Mouse (Mus musculus): Measurements from ENCODE around the gene Atp5b. TPM values are rescaled to one million over a fixed set of nuclear protein-coding genes. Genes with fewer than 3 reads are reported as not detected.
A peak's percentile ranks its signal among the peaks of the same experiment; 100 is the strongest.
"Not testable (repeated sequence)": the region's sequence is repeated elsewhere in the genome, so short reads cannot be mapped to it uniquely, and the experiment has no call there.

Atp5b gene
- polyA plus RNA-seq, 1 experiment from 2014 or later = 2,393 TPM

GRCm38 (mm10) chr10:128051589-128051988 lies 31.5 kb upstream of the Atp5b start:
- ATAC-seq (ENCODE audit: insufficient read depth, low FRiP score, low read depth) = no peak
- Histone ChIP-seq H3K9me3 (no peaks in the 10 kb centered on the region), H3K9ac (no peak overlapping the region), H3K27me3 (replicated peaks) (no peaks in the 10 kb centered on the region), H3K4me1 (no peaks in the 10 kb centered on the region), H3K4me2 (no peak overlapping the region), H3K4me3 (replicated peaks) (no peak overlapping the region), H3K27ac (no peak overlapping the region), H3K36me3 (peaks cover 36% of the 10 kb centered on the region)
- 95% methylated on average over 5 of the region's 5 CpGs for WGBS

GRCm38 (mm10) chr10:128052136-128052535 lies 30.9 kb upstream of the Atp5b start:
- H3K27me3 ChIP-seq (replicated peaks); H3K27ac ChIP-seq; ATAC-seq (ENCODE audit: insufficient read depth, low FRiP score, low read depth); H3K4me1 ChIP-seq; H3K9me3 ChIP-seq; H3K4me2 ChIP-seq; H3K4me3 ChIP-seq (replicated peaks); H3K9ac ChIP-seq: not testable (repeated sequence)
- whole genome bisulfite sequencing = 96% methylated on average over 1 of the region's 2 CpGs
- H3K36me3 ChIP-seq = peaks cover 32% of the 10 kb centered on the region

GRCm38 (mm10) chr10:128053001-128053400 lies 30.1 kb upstream of the Atp5b start:
- Histone ChIP-seq H3K4me3 (replicated peaks) (no peak overlapping the region), H3K27ac (no peak overlapping the region), H3K9me3 (no peaks in the 10 kb centered on the region), H3K9ac (no peak overlapping the region), H3K27me3 (replicated peaks) (no peaks in the 10 kb centered on the region), H3K4me2 (no peak overlapping the region), H3K36me3 (peaks cover 26% of the 10 kb centered on the region), H3K4me1 (no peaks in the 10 kb centered on the region)
- ATAC-seq (ENCODE audit: insufficient read depth, low FRiP score, low read depth) = no peak
- WGBS = 94% methylated on average over 8 of the region's 8 CpGs

GRCm38 (mm10) chr10:128058184-128058583 lies 24.9 kb upstream of the Atp5b start:
- WGBS = under 1% methylated on average over 18 of the region's 18 CpGs

GRCm38 (mm10) chr10:128058601-128059151 lies 24.4 kb upstream of the Atp5b start, which contains the start of gene Ptges3:
Gene Ptges3, plus strand, starts transcription at chr10:128058954.
- H3K27me3 ChIP-seq (replicated peaks) = no peaks in the 10 kb centered on the region
- peak within 1 kb of the TSS; percentile 81 for H3K4me2 ChIP-seq
- peak; percentile 92 for ATAC-seq (ENCODE audit: insufficient read depth, low FRiP score, low read depth)
- peak within 1 kb of the TSS; percentile 97 for H3K9ac ChIP-seq
- WGBS = 0% methylated on average over 70 of the region's 72 CpGs
- 0 out of 2 replicates have a peak, but pooled peaks cover 3% of the 10 kb centered on the region for H3K36me3 ChIP-seq
- H3K4me3 ChIP-seq (replicated peaks) = peak within 1 kb of the TSS; percentile 93
- H3K9me3 ChIP-seq = no peaks in the 10 kb centered on the region
- H3K27ac ChIP-seq = peak within 1 kb of the TSS; percentile 99
- H3K4me1 ChIP-seq = 0 out of 2 replicates have a peak, but pooled peaks cover 5% of the 10 kb centered on the region

More at GRCm38 (mm10) chr10:128058184-128058583, 24.9 kb upstream of the Atp5b start:
- 0 out of 2 replicates have a peak, but pooled peaks cover 3% of the 10 kb centered on the region for H3K36me3 ChIP-seq
- ATAC-seq (ENCODE audit: insufficient read depth, low FRiP score, low read depth) = no peak
- 0 out of 2 replicates have a peak, but pooled peaks cover 5% of the 10 kb centered on the region for H3K4me1 ChIP-seq
- H3K4me2 ChIP-seq = peak overlapping the region; percentile 81
- no peaks in the 10 kb centered on the region for H3K9me3 ChIP-seq
- peak overlapping the region; percentile 93 for H3K4me3 ChIP-seq (replicated peaks)
- H3K9ac ChIP-seq = peak overlapping the region; percentile 61
- H3K27me3 ChIP-seq (replicated peaks) = no peaks in the 10 kb centered on the region
- peak overlapping the region; percentile 99 for H3K27ac ChIP-seq

GRCm38 (mm10) chr10:128059207-128059981 lies 23.7 kb upstream of the Atp5b start:
- Histone ChIP-seq H3K27me3 (replicated peaks) (no peaks in the 10 kb centered on the region), H3K9me3 (no peaks in the 10 kb centered on the region), H3K4me3 (replicated peaks) (peak overlapping the region; percentile 93), H3K9ac (peak overlapping the region; percentile 97), H3K27ac (peak overlapping the region; percentile 99), H3K4me1 (0 out of 2 replicates have a peak, but pooled peaks cover 5% of the 10 kb centered on the region), H3K4me2 (peak overlapping the region; percentile 65), H3K36me3 (0 out of 2 replicates have a peak, but pooled peaks cover 3% of the 10 kb centered on the region)
- under 1% methylated on average over 61 of the region's 62 CpGs for WGBS
- peak; percentile 53 for ATAC-seq (ENCODE audit: insufficient read depth, low FRiP score, low read depth)

GRCm38 (mm10) chr10:128061109-128061508 lies 22.0 kb upstream of the Atp5b start:
- peak overlapping the region; percentile 93 for H3K4me3 ChIP-seq (replicated peaks)
- ATAC-seq (ENCODE audit: insufficient read depth, low FRiP score, low read depth) = no peak
- 89% methylated on average over 5 of the region's 5 CpGs for WGBS

GRCm38 (mm10) chr10:128062221-128062989 lies 20.7 kb upstream of the Atp5b start:
- no peak overlapping the region for H3K27ac ChIP-seq
- H3K27me3 ChIP-seq (replicated peaks) = no peaks in the 10 kb centered on the region
- no peaks in the 10 kb centered on the region for H3K9me3 ChIP-seq
- H3K4me2 ChIP-seq = no peak overlapping the region
- WGBS = 90% methylated on average over 6 of the region's 6 CpGs
- H3K36me3 ChIP-seq = peaks cover 7% of the 10 kb centered on the region; the same call in 1 of the 2 replicates
- no peak overlapping the region for H3K4me3 ChIP-seq (replicated peaks)
- H3K9ac ChIP-seq = no peak overlapping the region
- ATAC-seq (ENCODE audit: insufficient read depth, low FRiP score, low read depth) = no peak
- H3K4me1 ChIP-seq = 0 out of 2 replicates have a peak, but pooled peaks cover 5% of the 10 kb centered on the region

More at GRCm38 (mm10) chr10:128061109-128061508, 22.0 kb upstream of the Atp5b start:
- no peaks in the 10 kb centered on the region for H3K27me3 ChIP-seq (replicated peaks)
- peak overlapping the region; percentile 1; the same call in 1 of the 2 replicates for H3K9ac ChIP-seq
- H3K4me1 ChIP-seq = 0 out of 2 replicates have a peak, but pooled peaks cover 5% of the 10 kb centered on the region
- no peak overlapping the region for H3K27ac ChIP-seq
- H3K4me2 ChIP-seq = peak overlapping the region; percentile 65
- H3K36me3 ChIP-seq = peaks cover 7% of the 10 kb centered on the region; the same call in 1 of the 2 replicates
- no peaks in the 10 kb centered on the region for H3K9me3 ChIP-seq

- WGBS = 86% methylated on average over 5 of the region's 5 CpGs
- H3K9me3 ChIP-seq = no peaks in the 10 kb centered on the region
- H3K4me2 ChIP-seq = no peak overlapping the region
- ATAC-seq (ENCODE audit: insufficient read depth, low FRiP score, low read depth) = no peak
- H3K27me3 ChIP-seq (replicated peaks) = no peaks in the 10 kb centered on the region
- H3K4me1 ChIP-seq = no peaks in the 10 kb centered on the region
- H3K27ac ChIP-seq = no peak overlapping the region
- peaks cover 25% of the 10 kb centered on the region for H3K36me3 ChIP-seq
- no peak overlapping the region for H3K4me3 ChIP-seq (replicated peaks)
- no peak overlapping the region for H3K9ac ChIP-seq
Measured at GRCm38 (mm10) chr10:128066072-128066471, 17.0 kb upstream of the Atp5b start.

- no peak overlapping the region for H3K4me3 ChIP-seq (replicated peaks)
- WGBS = 86% methylated on average over 4 of the region's 4 CpGs
- H3K27me3 ChIP-seq (replicated peaks) = no peaks in the 10 kb centered on the region
- H3K36me3 ChIP-seq = peaks cover 43% of the 10 kb centered on the region
- H3K4me1 ChIP-seq = no peaks in the 10 kb centered on the region
- no peaks in the 10 kb centered on the region for H3K9me3 ChIP-seq
- no peak for ATAC-seq (ENCODE audit: insufficient read depth, low FRiP score, low read depth)
- no peak overlapping the region for H3K4me2 ChIP-seq
- no peak overlapping the region for H3K9ac ChIP-seq
- no peak overlapping the region for H3K27ac ChIP-seq
Measured at GRCm38 (mm10) chr10:128069201-128069600, 13.9 kb upstream of the Atp5b start.

- H3K4me1 ChIP-seq; H3K9me3 ChIP-seq; H3K4me3 ChIP-seq (replicated peaks); ATAC-seq (ENCODE audit: insufficient read depth, low FRiP score, low read depth); H3K27ac ChIP-seq; H3K4me2 ChIP-seq; H3K27me3 ChIP-seq (replicated peaks); H3K9ac ChIP-seq: not testable (repeated sequence)
- 97% methylated on average over 2 of the region's 2 CpGs for WGBS
- peaks cover 40% of the 10 kb centered on the region for H3K36me3 ChIP-seq
Measured at GRCm38 (mm10) chr10:128070432-128070831, 12.6 kb upstream of the Atp5b start.
